Mouse (Mus musculus): ENCODE results near the gene Plek. TPM values are rescaled to one million over a fixed set of nuclear protein-coding genes. Genes with fewer than 3 reads are reported as not detected.
"Not testable (repeated sequence)": the region's sequence is repeated elsewhere in the genome, so short reads cannot be mapped to it uniquely, and the experiment has no call there.

Gene Plek
- 3.8 and 4.1 TPM in 2 replicates for polyA plus RNA-seq (2015; fragmentation: Nextera tagmentation; extraction: Ambion mirVana)

DNA sequence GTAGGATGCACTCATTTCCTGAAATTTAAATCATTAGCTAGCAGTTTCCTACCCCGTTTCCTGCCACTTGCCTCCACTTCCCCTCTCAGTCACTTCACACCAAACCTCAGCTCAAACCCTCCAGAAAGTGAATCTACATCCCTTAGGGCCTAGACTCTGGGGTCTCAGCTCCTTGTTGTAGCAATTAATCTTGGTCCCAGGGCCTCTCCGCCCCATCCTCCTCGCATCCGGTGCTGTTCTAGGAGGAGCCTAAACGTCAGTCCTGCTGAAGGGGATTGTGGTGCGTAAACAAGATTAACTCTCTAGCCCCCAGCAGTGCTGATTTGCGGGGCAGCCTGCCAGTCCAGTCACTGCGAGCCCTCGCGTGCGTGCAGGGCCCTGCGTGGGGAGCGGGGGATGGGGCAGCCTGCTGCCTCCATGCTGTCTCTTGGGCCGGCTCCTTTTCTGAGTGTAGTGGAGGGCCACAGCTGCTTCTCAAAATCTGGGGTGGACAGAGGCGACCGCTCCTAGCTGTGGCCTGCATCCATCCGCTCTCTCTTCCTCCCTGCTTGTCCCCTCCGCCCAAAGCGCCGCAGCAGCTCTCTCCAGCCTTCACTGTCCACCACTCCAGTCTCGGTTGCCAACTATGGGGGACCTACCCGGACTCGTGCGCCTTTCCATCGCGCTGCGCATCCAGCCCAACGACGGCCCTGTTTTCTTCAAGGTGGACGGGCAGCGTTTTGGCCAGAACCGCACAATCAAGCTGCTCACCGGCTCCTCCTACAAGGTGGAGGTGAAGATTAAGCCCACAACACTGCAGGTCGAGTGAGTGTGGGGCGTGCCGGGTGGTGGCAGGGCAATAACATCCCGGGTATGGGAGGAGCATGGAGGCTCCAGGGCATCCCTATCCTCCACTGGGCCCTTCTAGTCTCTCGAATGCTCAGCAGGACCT is at the start of gene Plek, which contains the start of gene Cnrip1:
TSS of gene Plek (minus strand) at position 837 of the 931 bp plus-strand sequence.
TSS of gene Cnrip1 (plus strand) at position 42 of the 931 bp plus-strand sequence.
- DNase-seq (ENCODE audit: low spot score), result peak; percentile 3

- no peak for DNase-seq (ENCODE audit: low spot score)
Observed at GRCm38 (mm10) chr11:17086106-17086505, 33.9 kb upstream of the Plek start.

DNA sequence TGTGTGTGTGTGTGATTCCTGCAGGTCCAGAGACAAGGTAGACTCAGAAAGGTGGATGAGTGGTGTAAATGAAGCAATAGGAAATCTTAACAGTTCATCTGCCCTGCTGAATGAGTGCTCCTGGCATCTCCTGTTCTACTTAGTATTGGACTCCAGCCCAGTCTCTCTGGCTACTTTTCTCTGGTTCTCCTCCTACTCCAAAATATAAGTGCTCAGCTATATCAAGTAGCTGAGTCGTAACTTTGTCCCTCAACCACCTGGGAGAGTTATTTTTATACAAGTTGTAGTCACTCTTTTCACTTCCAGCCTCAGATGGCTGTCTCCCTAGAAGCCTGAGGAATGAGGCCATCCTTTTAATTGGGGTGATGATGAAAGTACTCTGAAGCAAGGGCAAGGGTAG is 31.7 kb upstream of the Plek start:
- no peak for DNase-seq (ENCODE audit: low spot score)

DNA sequence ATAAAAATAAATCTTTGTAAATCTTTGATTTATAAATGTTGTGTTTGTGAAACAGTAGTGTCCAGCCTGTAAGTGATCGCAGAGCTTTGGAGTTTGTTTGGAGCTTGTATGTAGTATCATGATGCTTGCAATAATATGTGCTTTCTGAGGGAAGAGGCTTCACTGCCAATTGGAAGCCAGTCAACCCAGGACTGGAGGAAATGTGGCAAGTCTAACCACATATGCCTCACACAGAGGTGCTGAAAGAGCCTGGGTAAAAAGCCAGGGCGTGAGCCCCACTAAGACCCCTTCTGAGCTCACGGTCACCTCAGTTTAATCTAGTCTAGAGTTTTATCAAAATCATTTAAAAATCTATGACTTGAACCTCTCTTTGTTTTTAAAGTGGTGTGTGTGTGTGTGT is 31.3 kb upstream of the Plek start:
- no peak for DNase-seq (ENCODE audit: low spot score)

GRCm38 (mm10) chr11:17082953-17083352 is 30.8 kb upstream of the Plek start:
- peak; percentile 5 for DNase-seq (ENCODE audit: low spot score)

DNA sequence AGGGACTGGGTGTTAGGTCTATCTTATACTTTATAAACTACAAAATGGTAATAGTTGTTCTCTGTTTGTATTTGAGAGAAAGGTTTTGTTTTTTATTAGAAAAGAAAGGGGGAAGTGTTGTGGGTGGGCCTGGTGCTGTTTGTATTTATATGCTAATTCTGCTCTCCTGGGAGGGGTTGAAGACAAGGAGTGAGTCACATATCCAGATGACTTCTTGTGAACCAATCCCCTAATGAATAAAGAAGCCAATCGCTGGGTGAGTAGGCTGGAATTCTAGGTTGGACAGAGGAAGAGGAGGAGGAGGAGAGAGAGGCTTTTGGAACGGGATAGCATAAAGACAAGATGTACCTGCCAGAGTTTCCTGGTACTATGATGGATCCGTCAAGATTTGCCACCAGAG is 29.9 kb upstream of the Plek start:
- DNase-seq (ENCODE audit: low spot score), result no peak

GRCm38 (mm10) chr11:17075656-17076055 is 23.5 kb upstream of the Plek start:
- DNase-seq (ENCODE audit: low spot score), result no peak

GRCm38 (mm10) chr11:17069360-17069759 is 17.2 kb upstream of the Plek start:
- DNase-seq (ENCODE audit: low spot score), result not testable (repeated sequence)

GRCm38 (mm10) chr11:17052476-17053049 is 382 bp upstream of the Plek start:
- DNase-seq (ENCODE audit: low spot score), result no peak

- no peak for DNase-seq (ENCODE audit: low spot score)
Observed at GRCm38 (mm10) chr11:17045806-17046205, 6.4 kb downstream of the Plek start.

DNA sequence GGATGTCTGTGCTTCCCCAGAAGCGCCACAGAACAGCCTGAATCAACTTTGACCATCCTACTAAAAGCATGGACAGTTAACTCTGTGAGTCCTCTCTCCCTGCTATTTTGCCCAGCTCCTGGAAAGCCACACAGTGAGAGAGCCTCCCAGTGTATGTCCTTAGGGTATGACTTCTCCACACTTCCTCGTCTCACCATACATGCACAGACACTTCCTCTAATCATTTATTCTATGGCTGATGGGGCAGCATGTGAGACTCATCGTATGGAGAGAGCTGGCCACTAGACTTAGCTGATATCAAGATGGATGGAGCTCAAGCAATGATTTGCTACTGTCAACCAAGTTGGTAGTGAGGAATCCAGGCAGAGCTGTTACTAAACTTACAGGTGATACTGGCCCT is 28.2 kb downstream of the Plek start:
- DNase-seq (ENCODE audit: low spot score), result no peak

- DNase-seq (ENCODE audit: low spot score), result no peak
Observed at GRCm38 (mm10) chr11:17023206-17023605, 29.0 kb downstream of the Plek start.

DNA sequence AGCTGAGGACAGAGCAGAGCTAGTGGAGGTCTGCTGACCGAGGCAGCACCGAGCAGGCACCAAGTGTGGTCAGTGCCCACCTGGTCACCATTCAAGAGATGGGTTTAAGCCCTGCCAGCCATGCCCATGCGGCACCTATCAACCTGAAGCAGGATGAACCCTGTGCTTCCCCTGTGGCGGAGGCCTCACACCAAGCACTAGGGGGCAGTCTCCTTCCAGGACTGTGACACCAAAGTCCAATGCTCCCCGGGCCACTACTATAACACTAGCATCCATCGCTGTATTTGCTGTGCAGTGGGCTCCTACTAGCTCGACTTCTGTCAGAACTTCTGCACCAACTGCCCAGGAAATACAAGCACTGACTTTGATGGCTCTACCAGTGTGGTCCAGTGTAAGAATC is 32.9 kb downstream of the Plek start:
- DNase-seq (ENCODE audit: low spot score), result no peak

GRCm38 (mm10) chr11:17012948-17013347 is 39.2 kb downstream of the Plek start:
- DNase-seq (ENCODE audit: low spot score), result no peak

DNA sequence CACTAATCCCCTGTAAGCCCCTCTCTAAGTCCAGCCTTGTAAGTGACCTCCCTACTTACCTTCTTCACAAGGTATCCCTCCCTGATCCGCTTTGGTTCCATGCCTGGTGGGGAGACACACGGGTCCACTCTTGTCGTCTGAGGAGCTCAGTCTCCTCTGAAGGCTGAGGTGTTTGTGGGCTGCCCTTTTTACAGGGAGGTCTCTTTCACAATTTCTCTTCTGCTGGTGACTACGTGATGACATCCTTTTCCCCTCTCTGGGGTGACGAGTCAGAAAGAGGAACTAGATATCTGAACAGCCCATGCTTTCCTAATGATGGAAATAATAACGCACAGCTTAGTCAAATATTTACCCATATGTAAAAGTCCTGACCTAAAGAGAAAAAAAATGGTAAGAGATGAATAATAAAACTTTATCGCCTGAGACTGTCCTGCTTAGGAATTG is 43.7 kb downstream of the Plek start:
- DNase-seq (ENCODE audit: low spot score), result no peak

DNA sequence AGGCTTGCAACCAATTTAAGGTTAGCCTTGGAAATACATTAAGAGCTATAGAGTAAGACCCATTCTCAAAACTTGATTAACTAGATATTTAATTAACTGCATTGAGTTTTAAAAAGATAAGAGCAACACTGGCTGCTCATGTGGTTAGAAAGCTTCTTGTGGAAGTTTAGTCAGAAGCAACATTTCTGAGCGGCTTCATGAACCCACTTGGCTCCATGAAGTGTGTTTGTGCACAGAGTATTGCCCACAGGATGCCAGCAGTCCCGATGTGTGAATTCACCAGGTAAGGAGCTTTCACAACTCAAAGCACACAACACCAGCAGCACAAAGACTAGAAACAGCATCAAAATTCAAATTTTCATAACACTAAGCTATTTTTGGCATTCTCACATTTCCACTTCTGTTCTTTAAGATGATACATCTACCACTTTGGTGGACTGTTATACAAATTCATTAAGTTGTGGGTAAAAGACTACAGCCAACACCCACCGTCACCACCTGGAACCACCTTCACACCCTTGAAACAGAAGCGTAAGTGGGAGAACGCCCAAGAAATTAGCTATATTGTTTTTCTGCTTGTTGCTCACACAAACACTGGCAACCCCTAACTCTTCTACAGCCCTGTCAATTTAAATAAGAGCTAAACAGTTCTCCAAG is 44.5 kb downstream of the Plek start:
- DNase-seq (ENCODE audit: low spot score), result no peak

DNA sequence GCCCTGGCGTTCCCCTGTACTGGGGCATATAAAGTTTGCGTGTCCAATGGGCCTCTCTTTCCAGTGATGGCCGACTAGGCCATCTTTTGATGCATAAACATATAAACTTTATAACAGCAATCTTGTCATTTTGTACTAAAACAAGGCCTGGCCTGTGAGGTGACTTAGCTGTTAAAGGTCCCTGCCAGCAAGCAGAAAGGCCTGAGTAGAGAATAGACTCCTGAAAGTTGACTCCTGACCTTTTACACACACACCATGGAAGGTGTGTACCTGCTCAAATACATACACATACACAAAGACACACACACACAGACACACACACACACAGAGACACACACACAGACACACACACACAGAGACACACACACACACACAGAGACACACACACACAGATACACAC is 45.7 kb downstream of the Plek start:
- DNase-seq (ENCODE audit: low spot score), result not testable (repeated sequence)

DNA sequence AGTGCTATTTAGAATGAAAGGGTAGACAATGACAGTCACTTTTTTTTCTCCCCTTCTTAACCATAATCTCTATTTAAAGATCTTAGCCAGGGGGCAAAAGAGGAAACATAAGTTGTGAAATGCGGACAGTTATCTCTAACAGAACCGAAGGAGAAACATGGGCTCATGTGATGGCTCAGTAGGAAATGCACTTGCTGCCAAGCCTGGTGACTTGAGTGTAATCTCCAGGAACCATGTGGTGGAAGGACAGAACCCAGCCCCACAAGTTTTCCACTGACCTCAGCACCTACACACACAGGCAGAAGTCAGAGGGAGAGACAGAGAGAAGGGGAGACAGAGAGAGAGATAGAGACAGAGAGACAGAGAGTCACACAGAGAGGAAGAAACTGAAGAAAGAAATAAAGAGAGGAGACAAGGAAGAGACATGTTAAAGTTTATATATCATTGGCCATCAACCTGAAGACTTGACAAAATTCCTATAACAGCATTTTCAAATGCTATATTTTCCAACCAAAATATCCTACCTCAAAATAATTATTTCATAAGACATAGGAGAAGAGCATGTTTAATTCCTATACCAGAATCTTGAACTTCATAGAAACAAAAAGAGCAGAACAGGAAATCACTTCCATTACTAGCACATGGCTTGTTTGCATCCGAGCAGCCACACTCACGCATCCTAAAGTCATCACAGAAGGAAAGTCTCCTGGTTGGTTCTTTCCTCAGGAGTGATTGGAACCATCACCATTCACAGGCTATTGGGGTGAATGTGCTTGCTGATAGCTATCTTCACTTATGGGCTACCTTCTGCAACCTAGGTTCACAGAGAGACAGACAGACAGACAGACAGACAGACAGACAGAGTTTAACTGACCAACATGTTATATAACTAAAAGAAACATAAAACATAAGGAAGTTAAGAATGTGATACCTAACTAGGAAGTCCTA is 47.0 kb downstream of the Plek start:
- no peak for DNase-seq (ENCODE audit: low spot score)

GRCm38 (mm10) chr11:17003757-17004156 is 48.4 kb downstream of the Plek start:
- DNase-seq (ENCODE audit: low spot score), result no peak

GRCm38 (mm10) chr11:17002739-17003373 is 49.3 kb downstream of the Plek start:
- no peak for DNase-seq (ENCODE audit: low spot score)

All from thymus, postnatal 0 days (tissue).